15 mouse cellular contexts compared by ENCODE assay signal in genomic region chr8:70570990-70571389, GRCm38 (mm10). TPM values are rescaled to one million over a fixed set of nuclear protein-coding genes. Genes with fewer than 3 reads are reported as not detected.
DNase-seq lines count a peak whose midpoint lies in the region; ATAC-seq and TF ChIP-seq lines count a peak whose summit lies in the region.
"Had no signal": no experiment of that assay in that cellular context is flagged by ENCODE, and none has a peak within 500 bp of the region (broad histone marks: within the 10 kb centered on the region; RNA-seq: fewer than 3 reads in every experiment).

No protein-coding gene starts in this region.

- ATAC-seq in intestine, postnatal 0 days = peak; percentile 9; the same call in 1 of the 2 replicates
- no peak for ATAC-seq in intestine, embryonic 16.5 days
- peak; percentile 68 for ATAC-seq in heart, embryonic 16.5 days (replicated peaks; ENCODE audit: extremely low read depth, insufficient read depth, low FRiP score)
- no peak for ATAC-seq in forebrain, embryonic 12.5 days (ENCODE audit: low FRiP score)
- ATAC-seq: forebrain, postnatal 0 days; Patski had no signal

- 87% methylated on average over 6 of the region's 6 CpGs for WGBS in intestine, postnatal 0 days
- 82% methylated on average over 6 of the region's 6 CpGs for WGBS in intestine, embryonic 16.5 days
- WGBS in heart, embryonic 16.5 days = 45% methylated on average over 6 of the region's 6 CpGs
- WGBS in forebrain, embryonic 12.5 days = 80% methylated on average over 6 of the region's 6 CpGs

- peaks cover 19% of the 10 kb centered on the region; the same call in 1 of the 2 replicates for H3K36me3 ChIP-seq in intestine, postnatal 0 days (ENCODE audit: control insufficient read depth, insufficient read depth)
- no peaks in the 10 kb centered on the region; the same call in 1 of the 2 replicates for H3K36me3 ChIP-seq in intestine, embryonic 16.5 days (ENCODE audit: control insufficient read depth, insufficient read depth, low read length)
- H3K36me3 ChIP-seq in heart, embryonic 16.5 days (ENCODE audit: control insufficient read depth, insufficient read depth) = peaks cover 12% of the 10 kb centered on the region; the same call in 1 of the 2 replicates
- peaks cover 11% of the 10 kb centered on the region; the same call in 1 of the 2 replicates for H3K36me3 ChIP-seq in forebrain, embryonic 12.5 days (replicated peaks)

- no peak overlapping the region for H3K4me3 ChIP-seq in intestine, postnatal 0 days (ENCODE audit: low read depth, low read length)
- H3K4me3 ChIP-seq in intestine, embryonic 16.5 days (ENCODE audit: low read length) = no peak overlapping the region
- no peak overlapping the region for H3K4me3 ChIP-seq in heart, embryonic 16.5 days (ENCODE audit: low read length)
- no peak overlapping the region for H3K4me3 ChIP-seq in forebrain, embryonic 12.5 days (replicated peaks)
- H3K4me3 ChIP-seq: embryonic facial prominence, embryonic 12.5 days; liver, embryonic 15.5 days had no signal

- no peaks in the 10 kb centered on the region for H3K9me3 ChIP-seq in intestine, postnatal 0 days (ENCODE audit: control insufficient read depth)
- H3K9me3 ChIP-seq in intestine, embryonic 16.5 days (ENCODE audit: control insufficient read depth, low read length) = no peaks in the 10 kb centered on the region
- no peaks in the 10 kb centered on the region for H3K9me3 ChIP-seq in heart, embryonic 16.5 days (replicated peaks; ENCODE audit: control insufficient read depth, low read length)
- no peaks in the 10 kb centered on the region for H3K9me3 ChIP-seq in forebrain, embryonic 12.5 days
- H3K9me3 ChIP-seq: embryonic facial prominence, embryonic 12.5 days; liver, embryonic 15.5 days had no signal

- DNase-seq in cerebellum, adult 11 months = peak; percentile 58
- peak; percentile 64 for DNase-seq in gastrocnemius, postnatal 10 days
- no peak for DNase-seq in embryo, embryonic 10 days (ENCODE audit: low spot score)
- DNase-seq in urinary bladder, adult 2 months (ENCODE audit: low spot score) = no peak
- DNase-seq: forebrain, postnatal 0 days; kidney, adult 11 months; layer of hippocampus, postnatal 36 days; right cerebral cortex, adult 18-20 months had no signal

- no peak for TF ChIP-seq CTCF in intestine, postnatal 0 days (IDR thresholded peaks at IDR 0.05; ENCODE audit: low read depth)

- no peak overlapping the region for H3K4me2 ChIP-seq in intestine, postnatal 0 days (replicated peaks; ENCODE audit: low read depth)
- no peak overlapping the region for H3K4me2 ChIP-seq in intestine, embryonic 16.5 days (ENCODE audit: low read depth, low read length)
- H3K4me2 ChIP-seq in heart, embryonic 16.5 days (ENCODE audit: low read depth, low read length) = no peak overlapping the region
- H3K4me2 ChIP-seq in forebrain, embryonic 12.5 days = no peak overlapping the region
- H3K4me2 ChIP-seq: embryonic facial prominence, embryonic 12.5 days; liver, embryonic 15.5 days had no signal

- no peak overlapping the region for H3K27ac ChIP-seq in intestine, postnatal 0 days (ENCODE audit: low read depth, low read length)
- H3K27ac ChIP-seq in intestine, embryonic 16.5 days (ENCODE audit: low read length) = no peak overlapping the region
- H3K27ac ChIP-seq in heart, embryonic 16.5 days (ENCODE audit: low read length) = peak overlapping the region; percentile 79
- H3K27ac ChIP-seq in forebrain, embryonic 12.5 days = no peak overlapping the region
- H3K27ac ChIP-seq: embryonic facial prominence, embryonic 12.5 days; liver, embryonic 15.5 days had no signal

- H3K9ac ChIP-seq in intestine, postnatal 0 days (ENCODE audit: low read depth, low read length) = no peak overlapping the region
- H3K9ac ChIP-seq in intestine, embryonic 16.5 days (ENCODE audit: low read depth, low read length) = no peak overlapping the region
- peak overlapping the region; percentile 58; the same call in 1 of the 2 replicates for H3K9ac ChIP-seq in heart, embryonic 16.5 days (ENCODE audit: low read length)
- no peak overlapping the region for H3K9ac ChIP-seq in forebrain, embryonic 12.5 days
- H3K9ac ChIP-seq: embryonic facial prominence, embryonic 12.5 days; forebrain, postnatal 0 days; liver, embryonic 15.5 days had no signal

- H3K4me1 ChIP-seq in intestine, postnatal 0 days (replicated peaks; ENCODE audit: control insufficient read depth, insufficient read depth, low read length) = no peaks in the 10 kb centered on the region; the same call in 1 of the 2 replicates
- H3K4me1 ChIP-seq in intestine, embryonic 16.5 days (ENCODE audit: control insufficient read depth, insufficient read depth, low read length) = no peaks in the 10 kb centered on the region; the same call in 1 of the 2 replicates
- peaks cover 35% of the 10 kb centered on the region for H3K4me1 ChIP-seq in heart, embryonic 16.5 days (ENCODE audit: control insufficient read depth, insufficient read depth, low read length)
- H3K4me1 ChIP-seq in forebrain, embryonic 12.5 days = 0 out of 2 replicates have a peak, but pooled peaks cover 5% of the 10 kb centered on the region
- H3K4me1 ChIP-seq: embryonic facial prominence, embryonic 12.5 days had no signal

- no peaks in the 10 kb centered on the region for H3K27me3 ChIP-seq in intestine, postnatal 0 days (replicated peaks; ENCODE audit: control insufficient read depth, insufficient read depth, low read length)
- no peaks in the 10 kb centered on the region for H3K27me3 ChIP-seq in intestine, embryonic 16.5 days (replicated peaks; ENCODE audit: control insufficient read depth, insufficient read depth, low read length)
- H3K27me3 ChIP-seq in heart, embryonic 16.5 days (ENCODE audit: control insufficient read depth, insufficient read depth, low read length) = no peaks in the 10 kb centered on the region
- H3K27me3 ChIP-seq in forebrain, embryonic 12.5 days = no peaks in the 10 kb centered on the region
- H3K27me3 ChIP-seq: embryonic facial prominence, embryonic 12.5 days; liver, embryonic 15.5 days; Patski had no signal

RNA-seq across cellular contexts. Expression of gene Isyna1, which starts 23.2 kb away (rescaled TPM):
- polyA plus RNA-seq in intestine, postnatal 0 days (2015; fragmentation: Nextera tagmentation; extraction: Ambion mirVana) = 19.4 and 21.0 TPM in 2 replicates
- 105 and 121 TPM in 2 replicates for polyA plus RNA-seq in intestine, embryonic 16.5 days (2015; fragmentation: Nextera tagmentation; extraction: Ambion mirVana)
- 10 to 100 TPM; 30.0 to 31.6 TPM for total RNA-seq in gastrocnemius, postnatal 10 days (2021)
- 111 and 117 TPM in 2 replicates for polyA plus RNA-seq in heart, embryonic 16.5 days (2015; fragmentation: Nextera tagmentation; extraction: Ambion mirVana)
- polyA plus RNA-seq in forebrain, embryonic 12.5 days (2016; fragmentation: Nextera tagmentation; extraction: Ambion mirVana) = 101 and 107 TPM in 2 replicates
- 37.9 and 49.6 TPM in 2 replicates for polyA plus RNA-seq in urinary bladder, adult 2 months (2012; rRNA removed)

RNA-seq across cellular contexts. Expression of gene Ell, which starts 31.7 kb away (rescaled TPM):
- polyA plus RNA-seq in intestine, postnatal 0 days (2015; fragmentation: Nextera tagmentation; extraction: Ambion mirVana) = 11.8 and 13.0 TPM in 2 replicates
- polyA plus RNA-seq in intestine, embryonic 16.5 days (2015; fragmentation: Nextera tagmentation; extraction: Ambion mirVana) = 16.6 and 17.7 TPM in 2 replicates
- total RNA-seq in gastrocnemius, postnatal 10 days (2021) = 10 to 100 TPM; 12.7 to 19.8 TPM
- 14.0 and 15.4 TPM in 2 replicates for polyA plus RNA-seq in heart, embryonic 16.5 days (2015; fragmentation: Nextera tagmentation; extraction: Ambion mirVana)
- 18.8 and 19.9 TPM in 2 replicates for polyA plus RNA-seq in forebrain, embryonic 12.5 days (2016; fragmentation: Nextera tagmentation; extraction: Ambion mirVana)
- 21.3 and 26.9 TPM in 2 replicates for polyA plus RNA-seq in urinary bladder, adult 2 months (2012; rRNA removed)

RNA-seq across cellular contexts. Expression of gene Ssbp4, which starts 37.7 kb away (rescaled TPM):
- polyA plus RNA-seq in intestine, postnatal 0 days (2015; fragmentation: Nextera tagmentation; extraction: Ambion mirVana) = 63.2 and 65.3 TPM in 2 replicates
- polyA plus RNA-seq in intestine, embryonic 16.5 days (2015; fragmentation: Nextera tagmentation; extraction: Ambion mirVana) = 63.2 and 73.9 TPM in 2 replicates
- total RNA-seq in gastrocnemius, postnatal 10 days (2021) = 10 to 100 TPM; 31.1 to 40.1 TPM
- 68.4 and 69.5 TPM in 2 replicates for polyA plus RNA-seq in heart, embryonic 16.5 days (2015; fragmentation: Nextera tagmentation; extraction: Ambion mirVana)
- polyA plus RNA-seq in forebrain, embryonic 12.5 days (2016; fragmentation: Nextera tagmentation; extraction: Ambion mirVana) = 97.4 and 106 TPM in 2 replicates
- polyA plus RNA-seq in urinary bladder, adult 2 months (2012; rRNA removed) = 73.5 and 74.6 TPM in 2 replicates

RNA-seq across cellular contexts. Expression of gene Kxd1, which starts 43.2 kb away (rescaled TPM):
- 46.4 and 52.1 TPM in 2 replicates for polyA plus RNA-seq in intestine, postnatal 0 days (2015; fragmentation: Nextera tagmentation; extraction: Ambion mirVana)
- polyA plus RNA-seq in intestine, embryonic 16.5 days (2015; fragmentation: Nextera tagmentation; extraction: Ambion mirVana) = 65.3 and 67.3 TPM in 2 replicates
- total RNA-seq in gastrocnemius, postnatal 10 days (2021) = 10 to 100 TPM; 57.8 to 61.0 TPM
- 74.4 and 77.6 TPM in 2 replicates for polyA plus RNA-seq in heart, embryonic 16.5 days (2015; fragmentation: Nextera tagmentation; extraction: Ambion mirVana)
- 45.6 and 50.8 TPM in 2 replicates for polyA plus RNA-seq in forebrain, embryonic 12.5 days (2016; fragmentation: Nextera tagmentation; extraction: Ambion mirVana)
- 73.9 and 74.2 TPM in 2 replicates for polyA plus RNA-seq in urinary bladder, adult 2 months (2012; rRNA removed)

RNA-seq across cellular contexts. Expression of gene Fkbp8, which starts 43.5 kb away (rescaled TPM):
- 199 and 203 TPM in 2 replicates for polyA plus RNA-seq in intestine, postnatal 0 days (2015; fragmentation: Nextera tagmentation; extraction: Ambion mirVana)
- 320 and 328 TPM in 2 replicates for polyA plus RNA-seq in intestine, embryonic 16.5 days (2015; fragmentation: Nextera tagmentation; extraction: Ambion mirVana)
- total RNA-seq in gastrocnemius, postnatal 10 days (2021) = 100 to 1,000 TPM; 135 to 145 TPM
- polyA plus RNA-seq in heart, embryonic 16.5 days (2015; fragmentation: Nextera tagmentation; extraction: Ambion mirVana) = 273 and 275 TPM in 2 replicates
- 309 and 314 TPM in 2 replicates for polyA plus RNA-seq in forebrain, embryonic 12.5 days (2016; fragmentation: Nextera tagmentation; extraction: Ambion mirVana)
- 300 and 366 TPM in 2 replicates for polyA plus RNA-seq in urinary bladder, adult 2 months (2012; rRNA removed)

Comparison
In these comparisons a context has a peak if more than half of its experiments do, and no peak if none do; other contexts are left out.
1. ATAC-seq: peak in intestine, postnatal 0 days (single experiment) and heart, embryonic 16.5 days (single experiment); none in intestine, embryonic 16.5 days (single experiment) and forebrain, embryonic 12.5 days (single experiment).
2. DNase-seq: peak in cerebellum, adult 11 months (single experiment) and gastrocnemius, postnatal 10 days (single experiment); none in embryo, embryonic 10 days (single experiment) and urinary bladder, adult 2 months (single experiment).